Mouse (Mus musculus): ENCODE data around the gene Fbxw7. TPM values are rescaled to one million over a fixed set of nuclear protein-coding genes. Genes with fewer than 3 reads are reported as not detected.

Gene Fbxw7
- polyA plus RNA-seq, 1 experiment from 2014 or later, result 52.8 TPM

- Histone ChIP-seq H3K4me1 (no peaks in the 10 kb centered on the region), H3K9me3 (replicated peaks) (no peaks in the 10 kb centered on the region), H3K36me3 (no peaks in the 10 kb centered on the region), H3K27ac (replicated peaks) (no peak overlapping the region), H3K9ac (replicated peaks) (no peak overlapping the region), H3K4me2 (no peak overlapping the region), H3K27me3 (replicated peaks) (no peaks in the 10 kb centered on the region), H3K4me3 (replicated peaks) (no peak overlapping the region)
- 27% methylated on average over 1 of the region's 1 CpGs for WGBS
- ATAC-seq (ENCODE audit: low FRiP score), result no peak
Observed at GRCm38 (mm10) chr3:84906528-84906927, 91.5 kb downstream of the Fbxw7 start.

DNA sequence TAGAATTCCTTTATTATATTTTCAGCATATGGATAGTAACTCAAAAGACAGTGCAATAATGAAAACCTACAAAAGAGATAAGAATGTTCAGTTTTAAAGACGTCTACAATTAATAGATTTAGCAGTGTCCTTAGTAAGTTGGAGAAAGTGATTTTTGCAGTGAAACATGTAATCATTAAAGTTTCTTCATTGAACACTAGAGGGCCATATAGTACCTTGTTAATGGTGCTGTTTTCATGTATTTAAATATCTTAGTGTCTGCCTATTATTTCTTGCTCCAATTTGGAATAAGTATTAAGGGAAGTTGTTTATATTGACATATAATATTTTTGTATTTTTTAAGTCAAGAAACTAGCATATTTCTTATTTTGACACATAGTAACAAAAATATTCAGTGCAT, 99.2 kb downstream of the Fbxw7 start:
- ATAC-seq (ENCODE audit: low FRiP score), result no peak
- no peak overlapping the region for H3K27ac ChIP-seq (replicated peaks)
- no peak overlapping the region for H3K9ac ChIP-seq (replicated peaks)
- no peak overlapping the region for H3K4me3 ChIP-seq (replicated peaks)
- no peaks in the 10 kb centered on the region for H3K9me3 ChIP-seq (replicated peaks)
- 65% methylated on average over 1 of the region's 1 CpGs for WGBS
- H3K27me3 ChIP-seq (replicated peaks), result no peaks in the 10 kb centered on the region
- no peak overlapping the region for H3K4me2 ChIP-seq
- no peaks in the 10 kb centered on the region for H3K36me3 ChIP-seq
- no peaks in the 10 kb centered on the region for H3K4me1 ChIP-seq

GRCm38 (mm10) chr3:84917903-84918679, 103.0 kb downstream of the Fbxw7 start:
- no peaks in the 10 kb centered on the region for H3K4me1 ChIP-seq
- no peak overlapping the region for H3K4me3 ChIP-seq (replicated peaks)
- H3K9ac ChIP-seq (replicated peaks), result no peak overlapping the region
- H3K9me3 ChIP-seq (replicated peaks), result no peaks in the 10 kb centered on the region
- H3K27me3 ChIP-seq (replicated peaks), result no peaks in the 10 kb centered on the region
- ATAC-seq (ENCODE audit: low FRiP score), result no peak
- no peaks in the 10 kb centered on the region for H3K36me3 ChIP-seq
- H3K4me2 ChIP-seq, result no peak overlapping the region
- 77% methylated on average over 9 of the region's 9 CpGs for WGBS
- H3K27ac ChIP-seq (replicated peaks), result no peak overlapping the region

DNA sequence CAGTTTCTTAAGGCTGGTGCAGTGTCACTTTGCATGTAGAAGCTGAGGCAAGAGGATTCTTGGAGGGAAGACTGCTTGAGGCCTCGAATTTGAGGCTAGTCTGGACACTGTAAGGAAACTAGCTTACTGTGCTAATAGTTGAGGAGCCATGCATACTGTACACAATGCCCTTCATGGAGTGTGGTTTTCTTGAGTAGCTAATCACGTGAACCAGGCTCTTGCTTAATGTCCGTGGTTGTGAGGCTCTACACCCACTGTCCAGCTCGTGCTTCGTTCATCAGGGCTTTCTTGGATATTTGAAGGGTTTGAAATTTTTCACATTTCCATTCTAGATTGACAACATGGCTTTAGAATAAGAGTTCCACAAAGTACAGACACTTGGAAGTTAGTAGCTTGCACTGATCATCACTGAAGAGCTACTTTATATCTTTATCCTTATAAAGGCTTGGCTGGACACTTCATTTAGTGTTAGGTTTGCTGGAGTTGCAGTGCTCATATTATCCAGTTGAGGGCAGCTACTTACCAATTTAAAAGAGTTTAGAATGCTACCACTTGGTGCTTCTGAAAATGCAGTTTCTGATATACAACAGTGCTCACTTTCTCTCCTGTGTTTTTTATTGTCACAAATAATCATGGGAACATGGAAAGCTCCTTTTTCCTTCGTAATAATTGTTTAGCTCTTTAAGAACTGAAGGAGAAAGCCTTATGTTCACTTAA, 106.8 kb downstream of the Fbxw7 start:
- 83% methylated on average over 6 of the region's 6 CpGs for WGBS

GRCm38 (mm10) chr3:84923256-84923655, 108.2 kb downstream of the Fbxw7 start:
- Histone ChIP-seq H3K4me2 (no peak overlapping the region), H3K27me3 (replicated peaks) (no peaks in the 10 kb centered on the region), H3K9me3 (replicated peaks) (no peaks in the 10 kb centered on the region), H3K9ac (replicated peaks) (no peak overlapping the region), H3K36me3 (no peaks in the 10 kb centered on the region), H3K4me1 (no peaks in the 10 kb centered on the region), H3K27ac (replicated peaks) (no peak overlapping the region), H3K4me3 (replicated peaks) (no peak overlapping the region)
- ATAC-seq (ENCODE audit: low FRiP score), result no peak
- 87% methylated on average over 1 of the region's 1 CpGs for WGBS

More for the DNA sequence above, 106.8 kb downstream of the Fbxw7 start:
- H3K4me3 ChIP-seq (replicated peaks), result no peak overlapping the region
- H3K27me3 ChIP-seq (replicated peaks), result no peaks in the 10 kb centered on the region
- ATAC-seq (ENCODE audit: low FRiP score), result no peak
- no peaks in the 10 kb centered on the region for H3K4me1 ChIP-seq
- H3K9ac ChIP-seq (replicated peaks), result no peak overlapping the region
- H3K36me3 ChIP-seq, result no peaks in the 10 kb centered on the region
- no peaks in the 10 kb centered on the region for H3K9me3 ChIP-seq (replicated peaks)
- H3K27ac ChIP-seq (replicated peaks), result no peak overlapping the region
- no peak overlapping the region for H3K4me2 ChIP-seq

- WGBS, result 84% methylated on average over 1 of the region's 1 CpGs
- Histone ChIP-seq H3K4me3 (replicated peaks) (no peak overlapping the region), H3K27me3 (replicated peaks) (no peaks in the 10 kb centered on the region), H3K9ac (replicated peaks) (no peak overlapping the region), H3K4me2 (no peak overlapping the region), H3K27ac (replicated peaks) (no peak overlapping the region), H3K4me1 (no peaks in the 10 kb centered on the region), H3K36me3 (no peaks in the 10 kb centered on the region), H3K9me3 (replicated peaks) (no peaks in the 10 kb centered on the region)
- no peak for ATAC-seq (ENCODE audit: low FRiP score)
Observed at GRCm38 (mm10) chr3:84923670-84924069, 108.6 kb downstream of the Fbxw7 start.

- WGBS, result 90% methylated on average over 4 of the region's 4 CpGs
- ATAC-seq (ENCODE audit: low FRiP score), result no peak
- H3K36me3 ChIP-seq, result no peaks in the 10 kb centered on the region
Observed at GRCm38 (mm10) chr3:84925229-84925628, 110.2 kb downstream of the Fbxw7 start.

DNA sequence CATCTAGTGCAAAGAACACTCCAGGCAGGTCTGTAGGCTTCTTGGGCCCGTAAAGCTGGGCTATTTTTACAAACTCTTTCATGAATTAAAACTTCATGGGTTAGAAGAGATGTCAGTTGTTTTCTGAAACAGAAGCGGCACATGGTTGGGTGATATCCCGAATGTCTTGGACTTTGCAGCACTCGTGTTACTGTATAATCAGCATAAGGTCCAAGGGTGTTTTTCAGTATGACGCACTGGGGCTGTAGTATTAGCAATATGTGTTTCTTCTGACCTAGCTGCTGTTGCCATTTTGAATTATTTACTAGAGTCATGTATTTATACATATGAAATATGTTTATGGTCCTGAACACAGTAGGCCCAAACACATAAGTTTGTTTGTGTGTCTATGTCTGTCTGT, 111.1 kb downstream of the Fbxw7 start:
- Histone ChIP-seq H3K27me3 (replicated peaks) (no peaks in the 10 kb centered on the region), H3K4me2 (no peak overlapping the region), H3K4me3 (replicated peaks) (no peak overlapping the region), H3K9me3 (replicated peaks) (no peaks in the 10 kb centered on the region), H3K4me1 (no peaks in the 10 kb centered on the region), H3K27ac (replicated peaks) (no peak overlapping the region), H3K9ac (replicated peaks) (no peak overlapping the region), H3K36me3 (no peaks in the 10 kb centered on the region)
- ATAC-seq (ENCODE audit: low FRiP score), result no peak
- WGBS, result 94% methylated on average over 5 of the region's 5 CpGs

More at GRCm38 (mm10) chr3:84925229-84925628, 110.2 kb downstream of the Fbxw7 start:
- Histone ChIP-seq H3K27me3 (replicated peaks) (no peaks in the 10 kb centered on the region), H3K4me3 (replicated peaks) (no peak overlapping the region), H3K9ac (replicated peaks) (no peak overlapping the region), H3K4me1 (no peaks in the 10 kb centered on the region), H3K27ac (replicated peaks) (no peak overlapping the region), H3K4me2 (no peak overlapping the region), H3K9me3 (replicated peaks) (no peaks in the 10 kb centered on the region)

- Histone ChIP-seq H3K27ac (replicated peaks) (no peak overlapping the region), H3K27me3 (replicated peaks) (no peaks in the 10 kb centered on the region), H3K36me3 (no peaks in the 10 kb centered on the region), H3K9me3 (replicated peaks) (no peaks in the 10 kb centered on the region), H3K4me1 (no peaks in the 10 kb centered on the region), H3K4me3 (replicated peaks) (no peak overlapping the region), H3K4me2 (no peak overlapping the region), H3K9ac (replicated peaks) (no peak overlapping the region)
- ATAC-seq (ENCODE audit: low FRiP score), result no peak
- 86% methylated on average over 8 of the region's 8 CpGs for WGBS
Observed at GRCm38 (mm10) chr3:84927168-84927794, 112.2 kb downstream of the Fbxw7 start.

DNA sequence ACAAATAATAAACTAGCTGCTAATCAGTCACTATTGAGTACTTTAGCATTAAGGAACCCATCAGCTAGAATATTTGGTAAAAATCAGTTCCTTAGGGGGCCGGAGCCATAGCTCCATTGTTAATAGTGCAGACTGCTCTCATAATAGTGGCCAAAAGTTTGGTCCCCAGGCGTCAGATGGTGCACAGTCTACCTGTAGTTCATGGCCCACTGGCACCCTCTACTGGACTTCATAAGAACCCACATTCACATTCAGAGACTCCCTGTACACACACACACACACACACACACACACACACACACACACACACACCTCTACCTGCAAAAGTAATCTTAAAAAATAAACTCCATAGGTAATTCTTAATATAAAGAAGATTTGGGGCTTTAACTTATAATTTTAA, 112.8 kb downstream of the Fbxw7 start:
- no peak overlapping the region for H3K4me3 ChIP-seq (replicated peaks)
- ATAC-seq (ENCODE audit: low FRiP score), result no peak
- WGBS, result 88% methylated on average over 2 of the region's 2 CpGs
- H3K36me3 ChIP-seq, result no peaks in the 10 kb centered on the region
- H3K4me2 ChIP-seq, result no peak overlapping the region
- H3K27me3 ChIP-seq (replicated peaks), result no peaks in the 10 kb centered on the region
- no peaks in the 10 kb centered on the region for H3K4me1 ChIP-seq
- H3K9me3 ChIP-seq (replicated peaks), result no peaks in the 10 kb centered on the region
- no peak overlapping the region for H3K9ac ChIP-seq (replicated peaks)
- H3K27ac ChIP-seq (replicated peaks), result no peak overlapping the region

DNA sequence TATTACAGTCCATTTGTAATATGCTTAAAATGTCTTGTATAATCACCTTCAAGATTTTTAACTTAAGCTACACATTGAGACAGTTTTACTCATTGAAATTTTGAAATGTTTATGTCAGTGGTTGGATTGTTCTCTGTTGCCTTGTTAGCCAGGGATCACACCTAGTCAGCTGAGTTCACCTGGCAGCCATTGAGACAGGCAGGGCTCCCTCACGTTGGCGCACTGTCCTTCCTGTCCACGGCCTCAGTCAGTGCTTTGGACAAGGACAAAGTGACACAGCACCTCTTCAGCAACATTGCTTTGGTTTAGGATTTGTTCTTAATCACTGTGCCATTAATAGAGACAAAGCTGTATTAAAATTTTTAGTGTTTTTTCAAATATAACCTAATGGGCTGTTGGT, 114.1 kb downstream of the Fbxw7 start:
- Histone ChIP-seq H3K9ac (replicated peaks) (no peak overlapping the region), H3K4me3 (replicated peaks) (no peak overlapping the region), H3K27me3 (replicated peaks) (no peaks in the 10 kb centered on the region), H3K9me3 (replicated peaks) (no peaks in the 10 kb centered on the region), H3K4me2 (no peak overlapping the region), H3K27ac (replicated peaks) (no peak overlapping the region), H3K36me3 (no peaks in the 10 kb centered on the region), H3K4me1 (no peaks in the 10 kb centered on the region)
- 95% methylated on average over 3 of the region's 3 CpGs for WGBS
- ATAC-seq (ENCODE audit: low FRiP score), result no peak

DNA sequence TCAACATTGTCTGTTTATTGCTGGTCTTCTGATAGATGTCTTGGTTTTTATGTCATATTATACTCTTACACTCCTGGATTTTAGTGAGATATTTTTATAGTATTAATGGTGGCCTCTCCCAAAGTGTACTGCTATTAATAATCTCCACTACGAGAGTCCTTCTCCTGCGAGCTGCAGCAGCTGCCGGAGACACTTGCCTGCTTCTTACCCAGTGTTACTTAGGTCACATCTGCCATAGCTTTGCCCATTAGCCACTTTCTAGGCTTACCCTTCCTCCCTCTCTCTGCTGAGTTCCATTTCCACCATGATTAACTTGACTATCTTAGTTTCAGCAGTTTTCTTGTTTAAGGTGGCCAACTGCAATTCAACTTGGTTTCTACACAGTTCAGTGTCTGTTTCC, 115.6 kb downstream of the Fbxw7 start:
- no peak for ATAC-seq (ENCODE audit: low FRiP score)
- no peaks in the 10 kb centered on the region for H3K9me3 ChIP-seq (replicated peaks)
- 87% methylated on average over 3 of the region's 3 CpGs for WGBS
- no peaks in the 10 kb centered on the region for H3K4me1 ChIP-seq
- no peak overlapping the region for H3K4me3 ChIP-seq (replicated peaks)
- no peak overlapping the region for H3K9ac ChIP-seq (replicated peaks)
- no peak overlapping the region for H3K4me2 ChIP-seq
- no peak overlapping the region for H3K27ac ChIP-seq (replicated peaks)
- no peaks in the 10 kb centered on the region for H3K27me3 ChIP-seq (replicated peaks)
- no peaks in the 10 kb centered on the region for H3K36me3 ChIP-seq
